Comparison of ENCODE assay signal across 8 mouse cellular contexts in the genomic region with DNA sequence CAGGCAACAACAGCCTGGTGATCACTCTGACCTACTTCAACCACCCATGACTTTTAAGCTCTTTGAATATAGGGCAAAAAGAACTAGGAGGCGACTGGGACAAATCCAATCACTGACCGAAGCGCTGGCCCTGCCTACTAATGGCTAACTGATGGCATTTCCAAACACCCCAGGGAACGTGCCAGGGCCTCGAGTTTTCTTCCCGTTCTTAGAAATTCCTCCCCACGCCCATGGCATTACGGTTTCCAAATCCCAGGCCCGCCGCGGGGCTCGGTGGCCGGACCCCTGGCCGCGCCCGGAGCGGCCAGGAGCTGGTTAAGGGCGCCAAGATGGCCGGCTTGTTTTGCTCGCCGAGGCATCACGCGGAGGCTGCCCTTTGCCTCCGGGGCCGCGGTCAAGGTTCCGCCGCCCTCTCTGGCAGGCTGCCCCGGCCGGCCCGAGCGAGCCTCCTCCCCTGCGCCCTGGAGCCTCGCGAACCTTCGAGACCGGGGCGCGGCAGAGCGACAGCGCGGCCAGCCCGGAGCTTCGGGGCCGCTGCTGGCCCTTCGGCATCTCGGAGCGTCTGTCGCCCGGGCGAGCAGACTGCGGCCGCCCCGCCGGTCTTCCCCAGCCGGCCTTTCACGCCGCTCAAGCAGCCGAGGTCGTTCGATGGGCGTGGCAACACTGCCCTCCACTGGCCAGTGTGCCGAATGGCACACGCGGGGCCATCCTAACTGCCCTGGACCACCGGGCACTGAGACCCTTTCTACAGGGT. TPM values are rescaled to one million over a fixed set of nuclear protein-coding genes. Genes with fewer than 3 reads are reported as not detected.
DNase-seq lines count a peak whose midpoint lies in the region; ATAC-seq lines count a peak whose summit lies in the region.

No protein-coding gene starts in this region.

- H3K4me2 ChIP-seq in hindbrain, embryonic 15.5 days = peak overlapping the region; percentile 70

- ATAC-seq in hindbrain, embryonic 15.5 days (ENCODE audit: low FRiP score, low read depth) = peak; percentile 89
- peak; percentile 83 for ATAC-seq in megakaryocyte progenitor cell, adult 5-6 weeks (replicated peaks; ENCODE audit: poor library complexity)

- peak overlapping the region; percentile 68 for H3K4me3 ChIP-seq in hindbrain, embryonic 15.5 days

- under 1% methylated on average over 66 of the region's 66 CpGs for WGBS in hindbrain, embryonic 15.5 days

- H3K4me1 ChIP-seq in hindbrain, embryonic 15.5 days (replicated peaks) = peaks cover 35% of the 10 kb centered on the region

- intact Hi-C loops in left cerebral cortex, postnatal 14 days (cut with DNase I) = loop anchor here (1.0 to 10.0 kb wide), 3 partner anchors 61 to 608 kb away; no protein-coding TSS in a partner anchor

- H3K27me3 ChIP-seq in hindbrain, embryonic 15.5 days = no peaks in the 10 kb centered on the region

- DNase-seq in R1 (ENCODE audit: low read depth, low spot score) = peak; percentile 79
- peak; percentile 90 to 93 for DNase-seq in cerebellum, postnatal 14 days
- DNase-seq in gastrocnemius, adult 18-20 months (ENCODE audit: low spot score) = peak; percentile 90
- peak; percentile 67 to 80 for DNase-seq in left cerebral cortex, postnatal 14 days (ENCODE audit: low spot score in 2 of 2)
- peak; percentile 80 to 87 for DNase-seq in right cerebral cortex, postnatal 10 days (ENCODE audit: low spot score in 2 of 2)
- peak; percentile 84 to 88 for DNase-seq in urinary bladder, postnatal 4 days (ENCODE audit: low spot score in 2 of 2)

- H3K9me3 ChIP-seq in hindbrain, embryonic 15.5 days = no peaks in the 10 kb centered on the region

- no peaks in the 10 kb centered on the region for H3K36me3 ChIP-seq in hindbrain, embryonic 15.5 days

- H3K27ac ChIP-seq in hindbrain, embryonic 15.5 days (replicated peaks) = peak overlapping the region; percentile 98

- H3K9ac ChIP-seq in hindbrain, embryonic 15.5 days = peak overlapping the region; percentile 76

RNA-seq across cellular contexts. Expression of gene Zfp36l1, which starts 19.6 kb away (rescaled TPM):
- 10 to 100 TPM; 20.1 to 34.4 TPM for total RNA-seq in gastrocnemius, adult 18-20 months (2021)
- polyA plus RNA-seq in hindbrain, embryonic 15.5 days (2015; fragmentation: Nextera tagmentation; extraction: Ambion mirVana) = 46.1 and 55.4 TPM in 2 replicates
- 10 to 100 TPM; 36.3 to 39.5 TPM for total RNA-seq in left cerebral cortex, postnatal 14 days (2021)
- 8.8 and 14.1 TPM in 2 replicates for total RNA-seq in megakaryocyte progenitor cell, adult 5-6 weeks (2015)
- total RNA-seq in megakaryocyte progenitor cell, adult 5-6 weeks (2017) = 1.8 and 2.6 TPM in 2 replicates

Comparison
In these comparisons a context has a peak if more than half of its experiments do, and no peak if none do; other contexts are left out.
1. Peak in every context shown above with its lines: DNase-seq, ATAC-seq, H3K4me3 ChIP-seq and H3K27ac ChIP-seq.